Mouse (Mus musculus): ENCODE results near the gene Akap2.

DNA sequence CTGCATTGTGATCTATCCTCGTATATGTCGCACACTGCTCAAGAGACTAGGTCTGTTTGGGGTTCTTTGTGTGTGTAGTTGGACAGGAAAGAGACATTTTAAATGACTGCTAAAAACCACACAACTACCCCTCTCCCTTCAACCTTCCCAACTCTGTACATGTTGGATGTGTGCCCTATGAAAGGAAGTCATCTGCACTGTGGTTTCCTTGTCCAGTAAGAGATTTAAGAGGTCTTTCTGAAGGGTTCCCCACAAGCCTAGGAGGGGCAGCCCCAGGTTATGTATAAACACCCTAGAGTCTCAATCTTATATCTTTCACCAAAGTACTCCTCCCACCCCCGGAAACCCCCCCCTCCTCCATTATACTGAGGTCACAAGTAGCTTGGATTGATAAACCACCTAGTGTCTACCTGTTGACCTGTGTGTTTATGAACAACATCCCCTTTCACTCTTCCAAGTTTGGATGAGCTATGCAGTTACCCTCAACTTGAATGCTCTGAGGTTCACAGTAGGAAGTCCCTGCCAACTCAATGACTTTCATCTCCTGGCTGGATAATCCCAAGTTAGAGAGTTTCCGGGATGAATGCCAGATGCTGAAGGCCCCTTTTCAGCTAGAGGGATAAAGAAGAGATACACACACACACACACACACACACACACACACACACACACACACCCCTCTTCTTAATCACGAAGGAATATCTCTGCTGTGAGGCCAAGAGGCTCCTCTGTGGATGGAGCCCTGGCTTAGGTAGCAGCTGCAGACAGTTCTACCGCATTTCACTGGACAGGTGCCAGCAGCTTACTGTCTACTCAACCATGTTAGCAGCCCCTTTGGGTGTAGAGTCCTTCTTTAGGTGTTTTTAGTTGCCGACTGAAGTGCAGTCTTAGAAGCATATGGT is 166.3 kb downstream of the Akap2 start:
- TF ChIP-seq POLR2A (IDR thresholded peaks at IDR 0.05; ENCODE audit: borderline replicate concordance, extremely low read depth, low read depth, low read length) (no peak), CTCF (IDR thresholded peaks at IDR 0.05; ENCODE audit: insufficient read depth, low read length) (no peak)
